Mouse (Mus musculus): ENCODE data around the gene Pemt.
A peak's percentile ranks its signal among the peaks of the same experiment; 100 is the strongest.

DNA sequence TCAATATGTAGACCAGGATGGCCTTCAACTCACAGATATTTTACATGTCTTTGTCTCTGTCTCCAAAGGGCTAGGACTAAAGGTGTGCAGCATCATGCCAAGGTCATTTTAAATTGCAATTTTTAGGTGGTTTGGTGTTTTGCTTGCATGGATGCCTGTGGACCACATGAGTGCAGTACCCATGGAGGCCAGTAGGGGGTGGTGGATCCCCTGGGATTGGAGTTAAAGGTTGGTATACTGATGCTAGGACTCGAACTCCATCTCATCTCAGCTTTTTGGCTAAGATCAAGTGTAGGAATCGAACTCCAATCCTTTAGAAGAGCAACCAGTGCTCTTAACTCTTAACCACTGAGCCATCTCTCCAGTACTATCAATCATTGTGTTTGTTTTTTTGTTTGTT, 38.3 kb upstream of the Pemt start:
- TF ChIP-seq CTCF (IDR thresholded peaks at IDR 0.05; ENCODE audit: low read depth) (peak; percentile 65), EP300 (IDR thresholded peaks at IDR 0.05; ENCODE audit: low read depth) (no peak)

Measured in heart, postnatal 0 days (tissue).